Mouse (Mus musculus) inflammation-experienced regulatory T-cells, adult 6 months (primary cell): Measurements from ENCODE around the gene Fhl3. TPM values are rescaled to one million over a fixed set of nuclear protein-coding genes. Genes with fewer than 3 reads are reported as not detected.
"Not testable (repeated sequence)": the region's sequence is repeated elsewhere in the genome, so short reads cannot be mapped to it uniquely, and the experiment has no call there.

ENCODE experiments used
- ATAC-seq: one replicate; pipeline ENCODE4 v1.8.0; 2017
- polyA plus RNA-seq, 3 experiments: library from polyadenylated mRNA; unstranded; fragments of 100-300 nt; shearing (Covaris generic); gene quantifications; one replicate each; pipeline ENCODE4 v1.2.1; 2017

The Fhl3 gene
- polyA plus RNA-seq, 3 experiments from 2014 or later, result 8.2 to 15.6 (median 13.5) TPM

DNA sequence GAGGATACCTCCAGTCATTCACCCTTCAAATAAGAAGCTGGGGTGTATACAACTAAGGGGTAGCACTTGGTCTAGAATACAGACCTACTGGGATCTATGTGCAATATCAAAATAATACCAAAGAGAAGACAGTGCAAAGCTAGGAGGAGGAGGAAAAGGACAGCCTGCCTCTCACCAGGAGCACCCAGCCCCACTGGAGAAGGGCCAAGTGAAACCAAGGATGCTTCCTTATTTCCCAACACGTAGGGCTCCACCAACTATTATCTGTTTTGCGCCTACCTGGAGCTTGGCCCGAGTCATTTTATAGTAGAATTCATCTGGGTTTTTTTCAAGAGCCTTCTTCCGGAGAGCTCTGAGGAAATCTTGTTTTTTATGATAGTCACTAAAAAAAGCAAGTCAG lies 17.0 kb upstream of the Fhl3 start:
- no peak for ATAC-seq

DNA sequence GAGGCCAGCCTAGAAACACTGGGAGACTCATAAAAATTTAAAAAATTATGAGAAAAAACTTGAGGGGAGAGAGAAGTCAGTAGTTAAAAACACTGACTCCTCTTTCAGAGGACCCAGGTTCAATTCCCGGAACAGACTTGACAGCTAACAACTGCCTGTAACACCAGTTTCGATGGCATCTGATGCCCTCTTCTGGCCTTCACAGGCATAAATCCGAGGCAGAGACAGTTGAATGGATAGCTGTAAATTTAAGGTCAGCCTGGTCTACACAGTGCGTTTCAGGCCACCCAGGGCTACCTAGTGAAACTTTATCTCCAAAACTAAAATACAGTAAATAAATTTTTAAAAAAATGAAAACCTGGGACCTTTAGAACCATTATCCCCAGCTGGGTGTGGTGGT lies 15.5 kb upstream of the Fhl3 start:
- ATAC-seq, result no peak

DNA sequence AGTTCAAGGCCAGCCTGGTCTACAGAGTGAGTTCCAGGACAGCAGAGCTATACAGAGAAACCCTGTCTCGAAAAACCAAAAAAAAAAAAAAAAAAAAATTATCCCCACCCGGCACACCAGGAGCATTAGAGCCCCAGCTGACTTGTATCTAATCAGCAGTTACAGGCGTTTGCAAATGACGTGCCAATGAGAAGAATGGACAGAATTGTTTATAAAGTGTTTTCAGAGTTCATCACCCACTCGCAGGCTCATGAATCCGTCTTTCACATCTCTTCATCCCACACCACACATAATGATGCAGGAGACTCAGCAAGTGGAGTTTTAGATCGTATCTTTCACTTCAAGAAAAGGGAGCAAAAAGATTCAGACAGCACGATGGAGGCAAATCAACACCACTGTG lies 15.0 kb upstream of the Fhl3 start:
- ATAC-seq, result no peak

DNA sequence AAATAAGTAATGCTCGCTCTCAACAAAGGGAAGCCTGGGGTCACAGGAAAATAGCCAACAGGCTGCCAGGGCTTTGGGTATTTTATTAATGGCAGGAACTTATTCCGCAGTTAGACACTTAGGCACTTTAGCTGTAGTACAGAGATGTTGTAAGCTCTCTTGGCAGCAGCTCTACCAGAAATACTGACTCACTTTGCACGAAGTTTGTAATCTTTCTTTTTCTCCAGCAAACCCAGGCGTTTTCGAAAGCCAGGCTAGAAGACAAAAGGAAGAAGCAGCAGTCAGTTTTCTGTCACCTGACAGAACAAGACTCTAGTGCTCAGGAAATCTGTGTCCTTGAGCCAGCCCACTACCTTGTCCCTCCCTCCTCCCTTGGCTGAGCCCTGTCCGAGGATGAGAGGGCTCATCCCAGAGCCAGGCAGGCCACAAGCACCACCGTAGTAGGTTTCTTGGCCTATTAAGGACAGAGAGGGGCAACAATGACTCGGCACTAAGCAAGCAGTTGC lies 14.6 kb upstream of the Fhl3 start:
- no peak for ATAC-seq

DNA sequence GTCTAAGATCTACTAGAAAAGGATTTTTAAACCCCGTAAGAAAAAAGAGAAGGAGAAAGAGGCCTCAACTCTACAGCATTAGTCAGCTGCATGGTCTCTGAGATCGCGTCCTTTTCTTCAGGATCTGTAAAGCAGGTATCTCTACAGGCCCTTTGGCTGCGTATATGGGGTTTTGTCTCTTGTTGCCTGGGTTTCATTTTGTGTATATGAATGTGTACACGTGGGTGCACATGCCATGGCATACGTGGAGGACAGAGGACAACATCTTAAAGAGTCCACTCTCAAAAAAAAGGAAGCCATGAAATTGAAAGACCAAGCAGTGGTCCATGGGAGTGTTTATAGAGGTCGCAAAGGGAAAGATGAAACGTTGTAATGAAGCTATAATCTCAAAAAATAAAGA lies 9.0 kb upstream of the Fhl3 start:
- ATAC-seq, result no peak

DNA sequence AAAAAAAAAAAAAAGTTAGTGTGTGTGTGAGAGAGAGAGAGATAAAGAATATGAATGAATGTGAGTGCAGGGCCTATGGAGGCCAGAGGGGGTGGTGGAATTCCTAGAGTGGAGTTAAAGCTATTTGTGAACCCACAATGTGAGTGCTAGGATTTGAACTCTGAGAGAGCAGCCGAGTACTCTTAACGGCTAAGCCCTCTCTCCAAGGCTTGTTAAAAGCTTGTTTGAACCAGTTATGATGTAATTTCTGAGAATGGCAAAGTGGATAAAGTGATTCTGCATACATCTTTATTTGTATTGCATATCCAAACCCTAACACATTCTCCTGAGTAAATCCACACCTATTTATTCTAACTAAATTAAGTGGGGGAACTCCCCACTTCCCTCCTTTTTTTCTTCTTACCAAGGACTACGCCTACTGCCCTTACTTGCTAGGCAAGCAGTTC lies 8.1 kb upstream of the Fhl3 start:
- ATAC-seq, result no peak

DNA sequence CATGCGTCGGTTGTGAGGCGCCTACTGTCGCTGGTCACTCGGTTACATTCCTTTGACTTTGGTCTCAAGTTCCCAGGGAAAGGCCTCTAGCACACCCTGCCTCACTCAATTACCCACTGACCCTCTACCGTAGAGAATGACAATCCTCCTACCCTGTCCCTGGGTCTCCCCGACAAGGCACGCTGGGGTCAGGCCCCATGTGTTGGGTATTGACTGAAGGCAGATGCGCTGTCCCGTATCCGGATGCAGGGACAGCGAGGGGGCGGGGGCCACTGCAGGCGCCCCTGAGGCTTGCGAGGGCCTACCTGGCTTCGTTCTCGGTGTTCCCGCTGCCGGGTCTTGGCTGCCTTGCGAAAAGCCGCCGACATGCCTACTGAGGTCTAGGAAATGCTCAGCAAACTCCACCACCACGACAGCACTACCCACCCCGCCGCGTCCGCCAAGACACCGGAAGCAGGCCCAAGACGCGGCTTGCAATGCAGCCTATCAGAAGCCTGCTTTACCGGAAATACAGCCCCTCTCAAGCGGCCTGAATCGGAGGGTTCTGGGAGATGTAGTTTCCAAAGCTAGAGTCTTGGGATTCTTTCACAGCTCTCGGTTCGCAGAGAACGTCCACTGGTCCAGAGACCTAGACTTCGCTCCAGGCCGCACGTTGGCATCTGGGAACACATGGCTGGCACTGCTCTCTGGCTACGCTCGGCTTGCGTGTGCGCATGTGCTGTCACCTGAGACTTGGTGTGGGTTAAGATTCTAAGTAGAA lies 7.2 kb upstream of the Fhl3 start, which contains the start of gene Utp11:
Utp11 (minus strand) TSS at position 466 of the 760 bp plus-strand sequence.
- ATAC-seq, result peak; percentile 97

DNA sequence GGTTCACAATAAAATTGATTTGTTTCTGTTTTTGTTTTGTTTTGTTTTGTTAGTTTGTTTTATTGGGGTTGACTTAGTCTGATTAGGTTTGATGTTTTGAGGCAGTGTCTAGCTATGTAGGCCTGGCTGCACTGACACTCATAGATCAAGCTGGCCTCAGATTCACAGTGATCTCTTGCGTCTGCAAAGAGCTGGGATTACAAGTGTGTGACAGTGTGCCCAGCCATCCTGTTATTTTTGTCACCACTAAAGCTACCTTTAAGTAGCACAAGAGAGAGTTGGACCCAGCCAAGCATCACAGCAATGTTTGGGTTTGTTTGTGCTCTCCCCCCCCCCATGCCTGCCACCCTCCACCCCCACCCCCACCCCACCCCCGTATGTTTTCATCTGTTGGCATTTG lies 5.9 kb upstream of the Fhl3 start:
- ATAC-seq, result no peak

DNA sequence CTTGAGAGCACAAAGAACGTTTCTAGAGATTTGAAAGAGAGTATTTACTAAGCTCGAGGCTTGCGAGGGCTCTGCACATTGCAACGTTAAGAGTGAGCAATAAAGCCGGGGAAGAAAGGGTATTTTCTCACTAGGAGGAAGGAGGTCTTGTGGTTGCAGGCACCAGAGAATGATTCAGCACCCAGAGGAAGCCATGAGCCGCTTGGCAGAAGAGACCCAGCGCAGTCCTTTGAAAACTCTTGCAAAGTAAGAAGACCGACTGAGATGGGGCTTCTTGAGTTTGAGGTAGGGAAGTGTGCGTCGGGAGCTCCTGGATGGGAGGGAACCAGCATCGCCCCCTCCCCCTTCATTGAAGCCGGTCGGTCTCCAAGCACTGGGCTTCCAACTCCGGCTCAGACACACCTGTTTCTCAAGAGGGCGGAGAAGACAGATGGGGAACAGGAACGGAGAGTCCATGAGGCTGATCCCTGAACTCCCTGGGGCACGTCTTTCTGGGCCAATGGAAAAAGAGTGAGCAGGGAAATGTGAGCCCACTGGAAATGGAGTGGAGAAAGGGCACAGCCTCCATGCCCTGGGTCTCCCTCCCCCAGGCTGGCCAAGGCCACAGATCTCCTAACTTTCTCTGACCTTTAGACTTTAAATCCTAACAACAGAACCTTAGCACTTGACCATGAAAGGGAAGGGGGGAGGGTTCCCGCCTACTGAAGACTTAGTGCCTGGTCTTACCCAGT lies 4.5 kb upstream of the Fhl3 start:
- ATAC-seq, result no peak

DNA sequence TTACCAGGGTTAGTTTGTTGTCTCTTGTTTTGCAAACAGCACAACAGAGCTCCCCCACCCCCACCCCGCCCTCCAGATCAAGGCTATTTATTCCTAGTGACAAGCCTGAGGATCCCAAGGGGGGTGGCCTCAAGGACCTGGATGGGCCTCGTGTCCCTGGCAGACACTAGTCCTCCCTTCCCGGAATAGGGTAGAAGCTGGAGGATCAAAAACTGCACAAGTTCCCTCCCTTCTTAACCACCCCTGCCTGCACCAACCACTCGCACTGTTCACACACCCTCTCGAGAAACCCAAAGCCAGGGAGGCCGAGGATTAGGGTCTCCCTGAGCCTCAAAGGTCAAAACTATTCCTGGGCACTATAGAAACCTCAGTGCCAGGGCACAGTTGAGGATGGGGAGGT lies 710 bp upstream of the Fhl3 start:
- ATAC-seq, result no peak

DNA sequence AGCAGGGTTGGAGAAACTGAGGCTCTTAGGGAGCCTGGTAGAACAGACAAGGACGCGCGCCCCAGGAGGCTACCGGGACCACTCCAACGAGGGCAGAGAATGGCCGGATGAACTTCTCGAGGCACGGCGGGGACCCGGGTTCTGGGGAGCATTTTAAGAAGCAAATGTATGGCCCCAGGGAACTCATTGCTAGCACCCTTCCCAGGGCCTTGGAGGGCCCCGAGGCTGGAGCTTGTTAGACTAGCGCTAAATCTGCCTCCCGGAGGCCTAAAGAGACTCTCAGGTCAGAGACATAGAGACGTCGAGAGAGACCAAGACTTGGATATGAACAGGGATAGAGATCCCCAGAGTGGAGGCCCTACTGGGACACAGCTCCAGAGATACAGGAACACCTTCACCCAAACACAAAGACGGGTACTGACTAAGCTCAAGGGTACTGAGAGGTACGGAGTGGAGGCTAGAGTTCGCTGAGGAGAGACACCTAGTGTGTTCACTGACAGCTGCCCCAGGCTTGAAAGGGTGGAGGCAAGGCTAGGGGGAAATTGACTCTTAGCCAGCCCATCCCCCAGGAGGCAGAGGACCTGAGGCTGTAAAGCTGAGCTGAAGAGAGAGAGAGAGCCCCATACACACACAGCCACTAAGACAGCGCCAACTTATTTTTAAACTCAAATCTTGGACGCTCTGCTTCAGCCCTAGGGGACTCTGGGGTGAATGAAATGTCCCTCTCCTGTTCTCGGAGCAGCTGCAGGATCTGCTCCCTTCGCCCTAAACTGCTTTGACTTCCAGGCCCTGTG lies 748 bp downstream of the Fhl3 start:
- ATAC-seq, result peak; percentile 25

DNA sequence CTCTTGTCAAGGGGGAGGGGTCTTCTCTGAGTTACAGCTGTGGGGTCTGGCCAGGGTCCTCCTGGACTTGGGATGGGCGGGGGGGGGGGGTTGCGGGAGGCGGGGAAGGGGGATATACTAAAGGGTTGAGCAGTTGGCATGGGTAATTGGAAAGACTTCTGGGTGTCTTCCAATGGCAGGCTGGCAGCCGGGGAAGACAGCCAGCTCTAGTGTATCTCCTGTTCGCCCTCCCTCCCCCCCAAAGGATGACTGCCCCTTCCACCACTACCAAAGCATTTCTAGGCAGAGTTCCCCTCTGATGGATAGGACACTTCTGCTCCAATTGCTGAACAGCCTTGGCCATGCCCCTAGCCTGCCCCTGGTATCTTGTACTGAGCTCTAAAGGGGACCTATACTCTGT lies 1.4 kb downstream of the Fhl3 start:
- ATAC-seq, result no peak

DNA sequence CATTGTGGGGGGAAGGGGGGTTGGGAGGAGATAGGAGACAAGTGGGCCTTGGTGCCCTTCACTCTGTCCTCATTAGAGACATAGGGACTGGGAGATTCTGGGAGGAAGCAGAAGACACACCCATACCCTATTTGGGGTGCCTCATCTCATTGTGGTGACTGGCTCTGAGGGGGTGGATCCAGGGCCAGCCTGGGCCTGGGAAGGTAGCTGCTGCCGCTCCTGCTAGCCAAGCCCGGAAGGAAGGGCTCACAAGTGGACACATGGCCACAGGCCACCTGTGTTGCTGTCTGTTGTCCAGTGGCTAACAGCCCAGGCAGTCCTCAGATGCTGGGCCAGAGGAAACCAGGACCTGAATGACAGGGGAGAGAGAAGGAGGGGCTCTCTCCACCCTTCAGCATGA lies 2.9 kb downstream of the Fhl3 start:
- ATAC-seq, result peak; percentile 29

DNA sequence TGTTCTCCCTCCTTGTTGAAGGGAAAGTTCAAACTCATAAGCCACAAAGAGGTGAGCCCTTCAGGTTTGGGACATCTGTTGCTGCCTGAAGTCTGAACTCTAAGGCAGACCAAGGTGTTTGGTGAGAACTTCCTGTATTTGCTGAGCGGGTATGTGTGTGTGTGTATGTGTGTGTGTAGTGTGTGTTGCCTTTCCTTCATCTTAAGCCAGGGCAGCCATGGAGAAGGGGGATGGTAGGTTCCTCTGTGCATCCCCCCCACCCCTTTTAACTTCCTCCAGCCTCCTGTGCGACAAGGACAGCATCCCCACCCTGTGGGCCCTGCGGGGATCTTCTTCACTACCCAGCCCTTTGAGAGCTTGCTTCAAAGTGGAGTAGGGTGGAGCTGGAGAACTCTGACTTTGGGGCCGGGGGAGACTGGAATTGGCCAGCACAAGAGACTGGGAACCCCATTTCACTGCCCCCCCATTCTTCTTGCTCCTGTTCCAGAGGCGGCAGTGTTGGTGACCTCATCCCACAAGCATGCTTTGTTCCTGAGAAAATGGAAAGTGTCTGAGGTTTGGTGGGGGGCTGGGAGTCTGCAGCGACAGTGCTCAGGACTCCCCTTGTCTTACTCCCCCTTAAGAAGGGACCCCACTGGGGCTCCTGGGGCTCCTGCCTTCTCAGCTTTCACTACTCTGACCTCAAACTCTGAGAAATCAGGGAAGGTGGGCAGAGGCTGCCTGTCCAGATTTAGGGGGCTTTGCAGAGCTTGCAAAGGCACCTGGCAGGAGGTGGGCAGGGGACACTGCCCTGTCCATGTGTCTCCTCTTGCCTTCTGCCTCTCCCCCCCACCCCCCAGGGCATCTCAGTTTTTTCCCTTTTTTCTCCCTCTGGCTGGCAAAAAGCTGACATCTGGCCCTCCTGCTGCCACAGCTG lies 3.6 kb downstream of the Fhl3 start:
- ATAC-seq, result peak; percentile 42

DNA sequence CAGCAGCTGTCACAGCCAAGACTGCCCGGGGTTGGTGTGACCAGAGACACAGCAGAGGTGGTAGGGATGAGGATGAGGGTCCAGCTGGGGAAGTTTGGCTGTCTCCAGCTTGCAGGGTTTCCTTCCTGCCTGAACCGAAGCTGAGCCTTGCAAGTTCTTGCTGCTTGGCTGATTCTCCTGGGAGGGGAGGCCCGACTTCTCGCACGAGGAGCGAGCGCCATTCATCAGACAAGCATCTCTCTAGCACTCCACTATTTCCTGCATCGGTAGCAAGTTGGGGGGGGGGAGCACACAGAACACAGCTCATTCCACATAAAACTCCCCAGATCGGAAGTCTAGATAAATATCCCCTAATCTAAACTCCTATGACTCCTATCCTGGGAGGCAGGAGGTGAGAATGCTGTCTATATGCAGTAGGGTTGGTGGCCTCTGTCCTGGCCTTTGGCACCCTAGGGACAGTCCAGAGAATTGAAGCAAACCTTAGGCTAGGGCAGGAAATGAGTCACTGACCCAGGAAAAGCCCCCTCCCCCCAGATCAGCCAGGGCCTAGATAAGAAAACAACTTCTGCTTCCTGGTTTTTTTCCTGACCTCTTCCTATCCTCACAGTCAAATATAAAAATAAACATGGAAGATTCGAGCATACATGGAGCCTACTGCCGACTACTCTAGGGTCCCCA lies 4.4 kb downstream of the Fhl3 start:
- no peak for ATAC-seq

DNA sequence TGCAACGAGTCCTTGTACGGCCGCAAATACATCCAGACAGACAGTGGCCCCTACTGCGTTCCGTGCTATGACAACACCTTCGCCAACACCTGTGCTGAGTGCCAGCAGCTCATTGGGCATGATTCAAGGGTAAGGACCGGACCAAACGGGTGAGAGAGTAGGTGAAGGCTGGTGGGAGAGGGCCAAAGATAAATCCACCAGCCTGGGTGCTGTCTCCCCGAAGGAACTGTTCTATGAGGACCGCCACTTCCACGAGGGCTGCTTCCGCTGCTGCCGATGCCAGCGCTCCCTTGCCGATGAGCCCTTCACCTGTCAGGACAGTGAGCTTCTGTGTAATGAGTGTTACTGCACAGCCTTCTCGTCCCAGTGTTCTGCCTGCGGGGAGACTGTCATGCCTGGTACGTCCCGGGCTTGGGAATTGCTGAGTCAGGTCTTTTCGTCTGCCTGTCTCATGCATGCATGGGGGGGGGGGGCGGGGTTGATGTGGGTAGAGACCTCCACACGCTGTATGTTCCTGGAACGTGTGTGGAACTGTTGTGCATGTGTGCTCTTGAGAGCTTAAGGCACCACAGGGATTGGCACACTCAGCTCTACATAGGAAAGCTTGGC lies 5.3 kb downstream of the Fhl3 start:
- no peak for ATAC-seq

DNA sequence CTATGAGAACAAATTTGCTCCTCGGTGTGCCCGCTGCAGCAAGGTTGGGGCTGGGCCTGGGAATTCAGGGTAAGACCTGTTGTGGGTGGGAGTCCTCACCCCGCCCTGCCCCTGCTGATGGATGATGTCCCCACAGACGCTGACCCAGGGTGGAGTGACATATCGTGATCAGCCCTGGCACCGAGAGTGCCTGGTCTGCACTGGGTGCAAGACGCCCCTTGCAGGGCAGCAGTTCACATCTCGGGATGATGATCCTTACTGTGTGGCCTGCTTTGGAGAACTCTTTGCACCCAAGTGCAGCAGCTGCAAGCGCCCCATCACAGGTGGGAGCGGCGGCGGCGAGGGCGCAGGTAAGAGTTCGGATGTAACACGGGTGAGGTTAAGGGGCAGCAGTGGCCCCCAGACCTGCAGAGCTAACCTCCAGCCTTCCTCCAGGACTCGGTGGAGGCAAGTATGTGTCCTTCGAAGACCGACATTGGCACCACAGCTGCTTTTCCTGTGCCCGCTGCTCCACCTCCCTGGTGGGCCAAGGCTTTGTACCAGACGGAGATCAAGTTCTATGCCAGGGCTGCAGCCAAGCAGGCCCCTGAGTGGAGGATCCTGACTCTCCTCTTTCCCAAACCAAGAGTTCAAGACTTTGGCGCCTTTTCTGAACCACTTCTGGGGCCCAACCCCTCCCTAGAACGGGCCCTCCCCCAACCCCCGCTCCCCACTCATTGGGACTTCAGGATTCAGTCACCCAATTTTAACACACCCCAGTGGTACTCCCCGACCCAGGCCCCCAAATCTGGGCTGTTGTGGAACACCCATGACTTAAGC lies 7.1 kb downstream of the Fhl3 start:
- ATAC-seq, result not testable (repeated sequence)

DNA sequence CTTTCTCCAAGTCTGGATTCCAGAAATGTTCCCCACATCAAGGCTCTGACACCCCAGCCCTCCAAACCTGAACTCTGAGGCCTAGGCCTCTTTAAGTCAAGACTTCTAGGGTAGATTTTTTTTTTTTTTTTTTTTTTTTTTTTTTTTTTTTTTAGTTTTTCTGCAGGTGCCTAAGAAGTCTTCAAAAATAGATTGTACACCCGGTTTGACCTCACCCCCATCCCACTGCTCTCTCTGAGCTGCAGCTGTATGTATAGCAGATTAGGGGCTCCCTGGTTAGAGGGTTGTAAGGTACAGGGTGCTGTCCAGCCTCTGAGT lies 7.7 kb downstream of the Fhl3 start:
- not testable (repeated sequence) for ATAC-seq

DNA sequence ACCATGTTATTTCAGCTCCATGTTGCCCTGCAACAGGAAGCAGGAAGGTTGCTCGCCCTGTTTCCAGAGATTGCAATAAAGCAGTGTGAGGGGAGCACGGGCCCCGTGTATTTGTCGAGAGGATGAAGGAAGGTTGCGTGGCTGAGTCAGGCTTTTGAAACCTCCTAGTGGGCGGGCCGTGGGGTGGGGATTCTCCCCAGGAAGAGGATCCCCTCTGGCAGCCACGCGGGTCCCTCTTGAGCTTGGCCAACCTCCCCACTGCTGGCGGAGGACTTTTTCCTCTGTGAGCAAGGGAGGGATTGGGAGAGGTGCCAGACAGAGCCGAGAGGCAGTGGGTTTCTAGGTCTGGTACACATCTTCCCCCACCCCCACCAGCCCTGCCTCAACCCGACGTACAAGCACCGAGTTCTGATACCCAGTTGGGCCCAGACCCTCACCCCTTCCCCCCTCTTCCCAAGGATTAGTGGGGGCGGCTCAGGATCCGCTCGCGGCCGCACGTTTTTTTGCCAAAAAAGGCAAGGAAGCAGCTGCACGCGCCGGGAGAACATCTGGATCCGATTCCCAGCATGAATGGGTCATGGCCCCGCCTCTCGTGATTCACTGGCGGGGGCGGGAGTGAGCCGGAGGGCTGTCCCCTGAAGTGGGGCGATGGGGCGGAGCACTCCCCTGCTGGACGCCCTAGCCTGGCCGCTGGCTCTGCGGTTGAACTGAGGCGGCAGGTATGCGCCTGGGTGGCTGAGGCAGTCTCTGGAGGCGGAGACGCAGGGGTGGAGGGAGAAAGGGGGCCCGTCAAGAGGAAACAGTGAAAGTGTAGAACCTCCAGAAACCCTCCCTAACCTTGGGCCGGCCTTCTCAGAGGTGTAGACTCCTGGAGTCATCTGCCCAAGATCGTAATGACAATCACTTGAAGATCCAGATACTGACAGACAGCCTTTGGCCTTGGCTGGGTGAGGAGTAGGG lies 8.3 kb downstream of the Fhl3 start:
- peak; percentile 60 for ATAC-seq
